Mouse (Mus musculus) midbrain, embryonic 13.5 days (tissue): ENCODE results near the gene Pik3cb. TPM values are rescaled to one million over a fixed set of nuclear protein-coding genes. Genes with fewer than 3 reads are reported as not detected.

Experiments
- ATAC-seq: fragments of 200-750 bp; cut with Nextera tagmentation; 2 replicates; pipeline ENCODE4 v1.8.0; 2017; ENCODE audit warnings: mild to moderate bottlenecking, moderate TSS enrichment, moderate library complexity
- H3K27ac ChIP-seq: fragments of 300-500 bp; sonication (generic); 2 replicates; pipeline ENCODE4 v1.5.1; 2015; ENCODE audit warnings: inconsistent platforms, mild to moderate bottlenecking, moderate library complexity
- H3K27me3 ChIP-seq: fragments of 300-500 bp; sonication (generic); 2 replicates; pipeline ENCODE4 v1.6.1; 2015; ENCODE audit warnings: mild to moderate bottlenecking, inconsistent platforms
- H3K36me3 ChIP-seq: fragments of 300-500 bp; sonication (generic); 2 replicates; pipeline ENCODE4 v1.6.1; 2015; ENCODE audit warnings: mild to moderate bottlenecking, inconsistent platforms
- H3K4me1 ChIP-seq: fragments of 300-500 bp; sonication (generic); replicated peaks from 2 replicates; pipeline ENCODE4 v1.6.1; 2015; ENCODE audit warnings: inconsistent platforms
- H3K4me2 ChIP-seq: fragments of 300-500 bp; sonication (generic); replicated peaks from 2 replicates; pipeline ENCODE4 v1.6.1; 2015; ENCODE audit warnings: moderate library complexity, mild to moderate bottlenecking, inconsistent platforms
- H3K4me3 ChIP-seq: fragments of 300-500 bp; sonication (generic); replicated peaks from 2 replicates; pipeline ENCODE4 v1.5.1; 2015; ENCODE audit warnings: mild to moderate bottlenecking, inconsistent platforms
- H3K9ac ChIP-seq: fragments of 300-500 bp; sonication (generic); replicated peaks from 2 replicates; pipeline ENCODE4 v1.6.1; 2015; ENCODE audit warnings: mild to moderate bottlenecking, inconsistent platforms
- H3K9me3 ChIP-seq: fragments of 300-500 bp; sonication (generic); 2 replicates; pipeline ENCODE4 v1.6.1; 2016; ENCODE audit warnings: mild to moderate bottlenecking, inconsistent platforms
- WGBS: fragments of 180-500 bp; shearing (Covaris S2); methylation state at CpG from one replicate; pipeline ENCODE4 v1.1.7; 2015; 5-methylcytosine and 5-hydroxymethylcytosine counted together
- polyA plus RNA-seq: library from polyadenylated mRNA; unstranded; fragments of >200 nt; fragmentation: Nextera tagmentation; extraction: Ambion mirVana; gene quantifications from 2 replicates; pipeline ENCODE4 v1.2.1, GENCODE M21; 2015

The Pik3cb gene
- polyA plus RNA-seq, result 3.1 and 3.9 TPM in 2 replicates

DNA sequence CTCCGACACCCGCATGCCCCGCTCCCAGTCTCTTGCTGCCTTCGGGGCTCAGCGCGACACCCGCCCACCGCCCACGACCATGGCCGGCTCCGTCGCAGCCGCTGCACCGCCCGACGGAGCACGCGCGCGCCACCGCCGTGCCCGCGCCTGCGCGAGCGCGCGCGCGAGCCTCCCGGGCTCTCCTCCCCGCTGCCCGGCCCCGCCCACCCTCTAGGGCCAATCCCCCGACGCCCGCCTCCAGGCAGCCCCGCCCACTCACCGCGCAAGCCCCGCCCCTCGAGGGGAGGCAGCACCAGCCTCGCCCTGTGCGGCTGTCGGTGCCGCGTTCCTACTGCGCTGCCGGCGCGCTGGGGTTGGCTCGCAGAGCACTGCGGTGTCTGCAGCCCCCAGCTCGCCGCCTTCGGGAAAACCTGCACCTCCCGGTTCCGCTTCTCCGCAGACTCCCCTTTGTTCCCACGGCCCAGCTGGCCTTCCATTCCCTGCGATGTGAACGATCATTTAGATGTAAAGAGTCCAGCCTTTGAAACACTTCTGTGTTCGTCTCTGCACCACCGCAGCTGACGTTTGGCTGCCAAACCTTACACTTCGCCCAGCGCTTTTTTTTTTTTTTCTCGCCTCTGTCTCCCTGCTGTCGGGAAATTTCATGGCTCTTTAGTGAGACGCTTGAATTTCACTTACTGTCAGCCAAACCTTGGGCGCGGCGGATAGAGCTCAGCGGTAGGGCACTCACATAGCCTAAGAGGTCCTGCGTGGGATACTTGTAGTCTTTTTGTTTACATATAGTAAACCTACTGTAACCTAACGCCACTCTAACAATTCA lies at the start of gene Pik3cb:
Gene Pik3cb (minus strand): TSS at position 559 of the 820 bp plus-strand sequence.
- WGBS, result under 1% methylated on average over 60 of the region's 77 CpGs
- peak within 1 kb of the TSS; percentile 64 for H3K4me2 ChIP-seq
- no peaks in the 10 kb centered on the region for H3K9me3 ChIP-seq
- H3K27me3 ChIP-seq, result peaks cover 17% of the 10 kb centered on the region
- H3K4me3 ChIP-seq, result peak within 1 kb of the TSS; percentile 79
- peaks cover 22% of the 10 kb centered on the region for H3K4me1 ChIP-seq
- peak within 1 kb of the TSS; percentile 88 for H3K9ac ChIP-seq
- ATAC-seq, result peak; percentile 98
- peak within 1 kb of the TSS; percentile 94 for H3K27ac ChIP-seq
- no peaks in the 10 kb centered on the region for H3K36me3 ChIP-seq

DNA sequence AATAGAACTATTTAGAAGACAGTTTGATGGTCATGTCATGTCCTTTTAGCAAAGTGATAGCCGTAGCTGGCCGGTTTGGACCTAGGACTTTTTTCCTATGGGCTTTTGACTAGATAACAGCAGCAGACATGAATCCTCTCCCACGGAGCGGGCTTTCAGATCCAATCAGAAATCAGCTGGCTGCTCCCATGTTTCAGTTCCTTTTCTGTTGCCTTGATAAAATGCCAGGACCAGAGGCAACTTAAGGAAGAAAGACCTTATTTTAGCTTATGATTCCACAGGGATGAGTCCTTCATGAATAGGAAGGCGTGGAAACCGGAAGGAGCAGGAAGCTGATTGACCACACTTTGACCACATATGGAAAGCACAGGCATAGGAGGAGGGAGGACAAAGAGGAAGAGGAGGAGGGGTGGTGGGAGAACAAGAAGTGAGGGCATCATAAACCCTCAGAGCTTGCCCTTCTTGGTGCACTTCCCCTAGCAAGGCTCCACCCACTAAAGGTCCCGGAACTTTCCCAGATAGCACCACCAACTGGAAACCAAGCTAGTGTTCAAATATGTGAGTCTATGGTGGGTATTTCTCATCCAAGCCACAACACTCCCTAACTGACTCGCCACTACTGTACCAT lies 42.7 kb upstream of the Pik3cb start:
- H3K9me3 ChIP-seq, result no peaks in the 10 kb centered on the region

DNA sequence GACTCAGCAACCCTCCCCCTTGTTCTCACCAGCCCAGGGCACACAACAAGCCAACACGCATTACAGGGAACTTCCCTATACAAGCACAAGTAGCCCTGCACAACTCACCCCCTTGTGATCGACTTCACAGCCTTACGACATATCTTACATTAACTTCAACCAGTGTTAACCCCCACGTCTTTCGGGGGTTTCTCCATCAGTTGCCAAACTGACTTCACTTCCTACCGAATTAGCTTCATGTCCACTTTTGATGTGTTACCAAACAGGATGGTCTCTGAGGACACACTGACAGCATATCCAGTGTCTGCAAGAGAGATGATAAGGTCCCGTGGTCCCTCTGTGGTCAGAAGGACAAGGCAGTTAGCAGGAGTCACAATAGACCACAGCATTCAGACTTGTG lies 41.7 kb upstream of the Pik3cb start:
- no peak overlapping the region for H3K4me2 ChIP-seq
- H3K4me1 ChIP-seq, result no peaks in the 10 kb centered on the region; the same call in 1 of the 2 replicates
- H3K4me3 ChIP-seq, result no peak overlapping the region
- no peaks in the 10 kb centered on the region for H3K27me3 ChIP-seq
- H3K9ac ChIP-seq, result no peak overlapping the region
- 95% methylated on average over 7 of the region's 7 CpGs for WGBS
- no peaks in the 10 kb centered on the region for H3K9me3 ChIP-seq
- ATAC-seq, result no peak
- H3K36me3 ChIP-seq, result no peaks in the 10 kb centered on the region
- H3K27ac ChIP-seq, result no peak overlapping the region

More for the DNA sequence above, 42.7 kb upstream of the Pik3cb start:
- Histone ChIP-seq H3K4me1 (no peaks in the 10 kb centered on the region; the same call in 1 of the 2 replicates), H3K27ac (no peak overlapping the region), H3K36me3 (no peaks in the 10 kb centered on the region), H3K27me3 (no peaks in the 10 kb centered on the region), H3K4me2 (no peak overlapping the region), H3K9ac (no peak overlapping the region), H3K4me3 (no peak overlapping the region)
- WGBS, result 91% methylated on average over 8 of the region's 8 CpGs
- no peak for ATAC-seq

DNA sequence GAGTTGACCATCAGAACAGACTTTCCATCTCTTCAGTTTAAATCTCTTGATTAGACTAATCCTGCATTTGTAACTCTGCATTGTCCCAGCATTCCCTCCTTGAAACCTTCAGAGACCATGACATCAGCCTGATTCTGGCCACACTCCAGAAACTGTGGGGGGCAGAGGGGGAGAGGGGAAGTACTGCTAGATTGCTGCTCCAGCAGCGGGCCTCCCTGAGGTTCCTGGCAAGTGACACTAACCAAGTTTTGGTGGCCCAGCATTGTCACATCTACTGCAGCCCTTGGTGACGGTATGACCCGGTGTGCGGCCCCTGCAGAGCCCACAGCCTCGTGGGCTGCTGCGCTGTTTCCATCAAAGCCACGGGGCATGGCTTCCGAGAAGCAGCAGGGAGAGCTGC lies 39.9 kb upstream of the Pik3cb start:
- WGBS, result 59% methylated on average over 8 of the region's 8 CpGs
- no peaks in the 10 kb centered on the region for H3K27me3 ChIP-seq
- H3K4me2 ChIP-seq, result no peak overlapping the region
- no peak for ATAC-seq
- no peak overlapping the region for H3K9ac ChIP-seq
- H3K4me3 ChIP-seq, result no peak overlapping the region
- H3K9me3 ChIP-seq, result no peaks in the 10 kb centered on the region
- H3K4me1 ChIP-seq, result no peaks in the 10 kb centered on the region; the same call in 1 of the 2 replicates
- H3K27ac ChIP-seq, result no peak overlapping the region
- no peaks in the 10 kb centered on the region for H3K36me3 ChIP-seq

DNA sequence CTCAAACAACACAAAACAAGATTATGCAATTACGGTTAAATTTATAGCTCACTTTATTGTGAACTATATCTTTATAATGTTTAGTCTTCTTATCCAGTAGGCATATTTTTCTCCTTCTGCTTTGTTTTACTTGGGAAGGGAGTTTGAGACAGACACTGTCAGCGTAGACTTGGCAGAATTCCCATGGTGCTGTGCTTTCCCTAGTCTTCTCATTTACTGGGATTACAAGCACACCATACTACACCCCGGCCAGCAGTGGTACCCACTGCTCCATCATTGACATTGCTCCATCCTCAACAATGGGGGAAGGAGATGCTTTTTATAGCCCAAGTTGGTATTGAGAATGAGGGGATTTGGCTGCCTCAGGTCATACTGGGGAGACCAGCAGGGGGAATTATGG lies 38.3 kb upstream of the Pik3cb start:
- ATAC-seq, result no peak

DNA sequence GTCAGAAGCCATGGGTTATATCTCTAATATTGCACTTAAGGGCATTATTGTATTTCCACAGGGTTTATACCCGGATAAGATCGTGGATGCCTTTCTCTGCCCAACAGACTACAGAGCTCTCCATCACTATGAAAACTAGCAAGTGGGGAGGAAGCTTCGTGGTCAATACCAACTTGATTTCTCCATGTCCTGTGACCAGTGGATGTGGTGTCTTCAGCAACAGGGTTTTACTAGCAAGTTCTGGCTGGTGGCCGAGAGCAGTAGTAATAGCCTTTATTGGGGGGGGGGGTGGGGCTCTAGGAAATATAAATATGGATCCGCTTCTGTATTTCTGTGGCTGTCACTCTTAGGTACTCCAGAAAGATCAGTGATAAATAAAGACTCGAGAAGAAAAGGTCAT lies 35.4 kb upstream of the Pik3cb start:
- no peaks in the 10 kb centered on the region for H3K36me3 ChIP-seq
- 91% methylated on average over 6 of the region's 6 CpGs for WGBS
- ATAC-seq, result no peak
- no peak overlapping the region for H3K27ac ChIP-seq
- H3K9ac ChIP-seq, result no peak overlapping the region
- no peak overlapping the region for H3K4me2 ChIP-seq
- H3K27me3 ChIP-seq, result no peaks in the 10 kb centered on the region
- no peaks in the 10 kb centered on the region for H3K9me3 ChIP-seq
- no peak overlapping the region for H3K4me3 ChIP-seq
- H3K4me1 ChIP-seq, result no peaks in the 10 kb centered on the region; the same call in 1 of the 2 replicates

More for the DNA sequence above, 38.3 kb upstream of the Pik3cb start:
- WGBS, result 89% methylated on average over 3 of the region's 3 CpGs
- Histone ChIP-seq H3K27me3 (no peaks in the 10 kb centered on the region), H3K9ac (no peak overlapping the region), H3K4me2 (no peak overlapping the region), H3K9me3 (no peaks in the 10 kb centered on the region), H3K4me3 (no peak overlapping the region), H3K36me3 (no peaks in the 10 kb centered on the region), H3K27ac (no peak overlapping the region), H3K4me1 (no peaks in the 10 kb centered on the region; the same call in 1 of the 2 replicates)

DNA sequence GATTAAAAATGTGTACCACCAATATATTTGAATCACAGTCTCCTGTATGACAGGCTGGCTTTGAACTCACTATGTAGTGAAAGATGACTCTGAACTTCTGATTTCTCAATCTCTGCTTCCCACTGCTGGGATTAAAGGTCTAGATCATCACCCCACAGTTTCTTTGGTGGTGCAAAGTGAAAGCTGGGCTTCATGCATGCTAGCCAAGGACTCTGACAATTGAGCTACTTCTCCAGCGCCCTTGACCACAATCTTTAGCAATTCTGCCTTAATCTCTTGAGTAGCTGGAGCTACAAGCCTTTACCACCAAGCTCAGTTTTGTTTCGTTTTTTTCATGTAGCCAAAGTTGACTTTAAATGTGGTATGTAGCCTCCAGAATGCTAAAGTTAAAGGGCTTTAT lies 32.4 kb upstream of the Pik3cb start:
- Histone ChIP-seq H3K4me3 (no peak overlapping the region), H3K4me2 (no peak overlapping the region), H3K4me1 (no peaks in the 10 kb centered on the region), H3K9me3 (no peaks in the 10 kb centered on the region), H3K9ac (no peak overlapping the region), H3K27ac (no peak overlapping the region), H3K27me3 (no peaks in the 10 kb centered on the region), H3K36me3 (no peaks in the 10 kb centered on the region)
- ATAC-seq, result no peak
- WGBS, result 73% methylated on average over 2 of the region's 2 CpGs

DNA sequence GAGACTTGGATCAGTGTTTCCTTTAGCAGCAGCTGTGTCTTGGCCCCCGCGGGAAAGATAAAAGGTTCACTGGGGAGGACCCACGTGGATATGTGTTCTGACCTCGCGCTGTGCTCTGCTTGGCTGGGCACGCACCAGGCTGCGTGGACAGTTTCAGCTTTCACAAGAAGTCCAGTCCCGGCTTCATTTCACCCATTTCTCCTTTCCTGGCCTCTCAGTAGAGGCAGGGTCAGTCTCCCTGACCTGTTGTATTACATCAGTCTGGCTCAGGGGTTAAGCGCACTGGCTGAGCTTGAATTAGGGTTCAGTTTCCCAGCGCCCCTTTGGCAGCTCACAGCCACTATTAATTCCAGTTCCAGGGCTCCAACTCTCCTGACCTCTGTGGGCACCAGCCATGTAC lies 30.8 kb upstream of the Pik3cb start:
- no peaks in the 10 kb centered on the region for H3K9me3 ChIP-seq
- 62% methylated on average over 10 of the region's 10 CpGs for WGBS
- no peak for ATAC-seq
- no peak overlapping the region for H3K4me2 ChIP-seq
- H3K27me3 ChIP-seq, result no peaks in the 10 kb centered on the region
- no peaks in the 10 kb centered on the region for H3K36me3 ChIP-seq
- H3K27ac ChIP-seq, result no peak overlapping the region
- no peaks in the 10 kb centered on the region for H3K4me1 ChIP-seq
- no peak overlapping the region for H3K9ac ChIP-seq
- no peak overlapping the region for H3K4me3 ChIP-seq

DNA sequence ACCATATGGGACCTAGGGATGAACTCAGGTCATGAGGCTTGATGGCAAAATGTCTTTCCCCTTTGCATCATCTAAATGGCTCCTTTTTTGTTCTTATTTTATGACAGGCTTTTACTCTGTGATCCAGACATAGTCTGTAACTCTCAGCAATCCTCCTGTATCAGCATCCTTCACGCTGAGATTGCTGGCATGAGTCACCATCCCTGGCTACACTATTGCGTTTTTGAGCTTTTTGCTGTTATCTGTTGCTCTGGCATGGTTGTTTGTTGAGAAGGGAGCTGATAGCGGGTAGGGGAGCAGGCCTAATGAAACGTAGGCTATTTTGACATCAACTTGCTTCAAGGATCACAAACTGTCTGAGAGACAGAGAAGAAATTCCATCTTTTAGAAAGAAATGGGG lies 28.6 kb upstream of the Pik3cb start:
- Histone ChIP-seq H3K9ac (no peak overlapping the region), H3K4me3 (no peak overlapping the region), H3K4me1 (no peaks in the 10 kb centered on the region), H3K9me3 (no peaks in the 10 kb centered on the region), H3K36me3 (no peaks in the 10 kb centered on the region), H3K4me2 (no peak overlapping the region), H3K27me3 (no peaks in the 10 kb centered on the region; the same call in 1 of the 2 replicates), H3K27ac (no peak overlapping the region)
- WGBS, result 76% methylated on average over 4 of the region's 4 CpGs
- ATAC-seq, result no peak

DNA sequence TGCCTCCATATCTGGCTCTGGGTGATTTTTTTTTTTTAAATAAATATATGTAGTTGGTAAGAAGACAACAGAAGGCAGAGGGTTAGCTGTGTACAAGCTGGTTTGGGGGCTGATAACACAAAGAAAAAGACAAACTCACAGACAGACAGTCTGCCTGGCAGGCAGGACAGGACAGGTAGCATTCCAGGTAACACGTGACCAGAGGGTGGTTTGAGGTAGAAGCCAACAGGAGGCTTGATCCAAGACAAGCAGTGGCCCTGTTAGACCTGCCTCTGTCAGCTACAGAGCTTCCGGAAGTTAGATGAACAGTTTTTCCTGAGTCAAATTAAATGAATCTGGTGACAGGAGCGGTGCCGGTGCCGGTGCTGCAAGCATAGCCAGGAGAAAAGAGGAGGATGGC lies 26.5 kb upstream of the Pik3cb start:
- H3K4me2 ChIP-seq, result no peak overlapping the region
- no peak overlapping the region for H3K4me3 ChIP-seq
- H3K27me3 ChIP-seq, result no peaks in the 10 kb centered on the region; the same call in 1 of the 2 replicates
- WGBS, result 71% methylated on average over 5 of the region's 5 CpGs
- peaks cover 6% of the 10 kb centered on the region for H3K4me1 ChIP-seq
- H3K9me3 ChIP-seq, result no peaks in the 10 kb centered on the region
- H3K27ac ChIP-seq, result no peak overlapping the region
- ATAC-seq, result no peak
- H3K36me3 ChIP-seq, result no peaks in the 10 kb centered on the region
- no peak overlapping the region for H3K9ac ChIP-seq

DNA sequence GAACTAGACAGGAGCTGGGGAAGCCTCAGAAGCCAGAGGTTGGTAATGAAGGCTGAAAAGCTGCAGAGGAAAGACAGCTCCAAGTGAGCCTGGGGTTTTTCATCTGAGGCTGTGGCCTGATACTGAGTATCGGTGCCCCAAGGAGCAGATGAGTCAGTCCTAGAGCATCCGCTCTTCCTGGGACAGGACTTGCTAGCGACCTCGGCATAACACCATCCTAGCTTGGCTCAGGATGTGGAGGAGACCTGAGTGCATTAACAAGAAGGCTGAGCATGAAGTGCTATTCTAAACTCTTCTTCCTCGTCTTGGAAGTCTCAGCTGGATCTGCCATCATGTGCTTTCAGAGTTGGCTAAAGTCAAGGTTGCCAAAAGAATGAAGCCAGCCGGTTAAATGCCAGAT lies 25.5 kb upstream of the Pik3cb start:
- Histone ChIP-seq H3K36me3 (no peaks in the 10 kb centered on the region), H3K9ac (no peak overlapping the region), H3K27me3 (no peaks in the 10 kb centered on the region; the same call in 1 of the 2 replicates), H3K4me1 (peaks cover 6% of the 10 kb centered on the region), H3K27ac (no peak overlapping the region), H3K9me3 (no peaks in the 10 kb centered on the region), H3K4me2 (no peak overlapping the region), H3K4me3 (no peak overlapping the region)
- WGBS, result 78% methylated on average over 6 of the region's 6 CpGs
- no peak for ATAC-seq

DNA sequence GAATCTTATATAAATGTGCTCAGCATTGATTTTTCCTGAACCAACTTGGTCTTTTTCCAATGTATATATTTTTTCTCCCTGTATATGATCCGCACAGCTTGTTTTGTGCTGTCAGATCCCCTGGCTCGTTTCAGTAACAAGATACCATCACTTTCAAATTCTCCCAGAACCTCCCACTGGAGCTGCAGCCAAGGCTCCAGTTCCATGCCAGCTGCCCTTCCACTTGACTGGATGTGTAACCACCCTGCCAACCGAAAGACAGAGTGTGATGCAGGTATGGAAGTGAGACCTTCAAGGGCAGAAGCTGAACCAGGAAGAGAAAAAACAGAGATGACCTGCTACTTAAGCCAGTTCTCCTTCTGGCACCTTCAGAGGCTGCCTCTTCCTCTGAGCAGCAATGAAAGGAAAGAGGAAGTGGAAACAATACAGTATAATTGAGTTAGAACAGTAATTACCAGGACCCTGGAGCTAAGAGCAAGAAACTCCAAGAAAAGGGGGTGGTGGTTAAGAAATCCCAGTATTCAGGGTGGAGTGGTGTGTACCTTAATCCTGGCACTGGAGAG lies 24.3 kb upstream of the Pik3cb start:
- Histone ChIP-seq H3K4me2 (no peak overlapping the region), H3K27me3 (no peaks in the 10 kb centered on the region; the same call in 1 of the 2 replicates), H3K27ac (no peak overlapping the region), H3K9ac (no peak overlapping the region), H3K4me1 (peaks cover 6% of the 10 kb centered on the region), H3K36me3 (no peaks in the 10 kb centered on the region), H3K9me3 (no peaks in the 10 kb centered on the region), H3K4me3 (no peak overlapping the region)
- ATAC-seq, result no peak
- 71% methylated on average over 3 of the region's 3 CpGs for WGBS
